Mouse (Mus musculus) layer of hippocampus, adult 18-20 months (tissue): ENCODE data around the gene Arid4a. TPM values are rescaled to one million over a fixed set of nuclear protein-coding genes. Genes with fewer than 3 reads are reported as not detected.
"Not testable (repeated sequence)": the region's sequence is repeated elsewhere in the genome, so short reads cannot be mapped to it uniquely, and the experiment has no call there.

Source experiments
- DNase-seq, 2 experiments: peaks; one replicate each; pipeline ENCODE4 v3.0.0; 2022; ENCODE audit warnings: low spot score in 2 of 2
- total RNA-seq, 2 experiments: library from RNA; stranded (reverse); gene quantifications; 2 replicates each; pipeline ENCODE4 v1.2.3; 2021

Gene Arid4a
- total RNA-seq, 2 experiments from 2014 or later: 40.9 to 44.2 TPM

- no peak for DNase-seq
These were observed 886 bp upstream of the Arid4a start for GRCm38 (mm10) chr12:71014845-71015362.

DNA sequence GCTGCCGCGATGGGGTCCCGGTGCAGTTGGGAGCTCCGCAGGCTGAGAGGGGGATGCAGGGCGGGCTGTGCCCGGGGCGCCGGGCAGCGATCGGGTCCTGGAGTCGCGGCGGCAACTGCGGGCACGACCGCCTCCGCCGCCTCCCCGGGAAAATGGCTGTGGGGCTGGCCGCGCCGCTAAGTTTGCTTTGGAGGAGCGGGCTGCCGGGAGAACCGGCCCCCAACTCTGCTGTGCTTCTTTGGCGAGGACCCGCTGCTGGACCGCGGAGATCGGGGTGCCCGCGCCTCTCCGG, 367 bp downstream of the Arid4a start:
- no peak for DNase-seq

DNA sequence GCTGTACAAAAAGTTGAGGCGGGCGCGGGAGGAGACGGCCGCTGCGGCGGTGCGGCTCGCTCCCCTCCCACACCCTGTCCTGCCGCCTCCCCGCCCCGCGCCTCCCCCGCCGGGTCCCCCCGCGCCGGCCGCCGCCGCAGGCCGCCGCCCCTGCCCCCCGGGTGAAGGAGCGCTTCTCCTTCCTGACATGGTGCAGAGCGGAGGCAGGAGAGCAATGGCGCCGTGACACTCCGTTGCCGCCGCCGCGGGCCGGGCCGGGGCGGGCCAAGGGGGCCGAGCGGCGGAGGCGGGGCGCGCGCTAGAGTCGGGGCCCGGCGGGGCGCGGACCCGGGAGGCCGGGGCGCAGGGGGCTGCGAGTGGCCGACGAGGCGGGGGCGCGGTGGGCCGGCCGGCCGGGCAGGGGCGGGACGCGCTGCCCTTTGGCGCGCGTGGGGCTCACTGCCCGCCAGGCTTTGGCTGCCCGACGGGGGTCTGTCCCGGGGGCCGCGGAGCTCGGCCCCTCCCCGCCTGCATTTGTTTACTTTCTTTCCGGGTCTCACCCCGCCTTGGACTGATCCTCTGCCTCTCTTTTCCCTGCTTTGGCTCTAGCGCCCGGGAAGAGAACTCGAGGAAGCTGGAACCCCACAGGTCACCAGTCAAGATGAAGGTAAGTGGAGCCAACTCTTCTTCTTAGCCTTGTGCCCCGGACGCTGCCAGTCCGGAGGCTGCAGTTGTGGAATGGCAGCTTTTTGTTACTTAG, 882 bp downstream of the Arid4a start:
- no peak for DNase-seq

DNA sequence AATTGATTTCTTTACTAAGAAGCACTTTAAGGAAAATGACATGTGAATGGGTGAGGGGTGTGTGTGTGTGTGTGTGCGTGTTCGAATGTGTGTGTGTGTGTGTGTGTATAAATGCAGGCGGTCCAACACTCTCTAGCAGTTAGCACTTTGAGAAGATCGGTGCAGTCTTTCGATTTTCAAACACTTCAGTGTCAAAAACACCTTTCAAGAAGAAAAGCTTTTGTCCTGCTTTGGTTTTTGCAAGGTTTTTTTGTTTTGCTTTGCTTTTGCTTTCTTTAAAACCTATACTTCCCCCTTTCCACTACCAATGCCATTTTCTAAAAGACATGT, 1.4 kb downstream of the Arid4a start:
- no peak for DNase-seq

DNA sequence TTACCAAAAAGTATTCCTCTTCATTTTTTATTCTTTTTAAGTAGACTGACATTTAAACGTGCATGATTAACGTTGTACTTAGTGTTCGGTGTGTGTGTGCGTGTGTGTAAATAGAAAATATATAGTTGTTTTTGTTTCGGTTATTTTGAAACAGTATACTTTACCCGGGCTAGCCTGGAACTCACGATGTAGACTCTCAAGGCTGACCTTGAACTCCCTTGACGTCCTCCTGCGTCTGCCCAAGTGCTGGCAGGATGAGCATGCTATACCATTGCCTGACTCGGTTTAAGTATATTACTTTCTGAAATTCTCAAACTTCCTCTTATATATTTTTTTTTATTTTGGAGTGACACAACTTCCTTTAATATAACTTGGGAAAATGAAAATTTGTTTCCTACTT, 2.0 kb downstream of the Arid4a start:
- no peak for DNase-seq

DNA sequence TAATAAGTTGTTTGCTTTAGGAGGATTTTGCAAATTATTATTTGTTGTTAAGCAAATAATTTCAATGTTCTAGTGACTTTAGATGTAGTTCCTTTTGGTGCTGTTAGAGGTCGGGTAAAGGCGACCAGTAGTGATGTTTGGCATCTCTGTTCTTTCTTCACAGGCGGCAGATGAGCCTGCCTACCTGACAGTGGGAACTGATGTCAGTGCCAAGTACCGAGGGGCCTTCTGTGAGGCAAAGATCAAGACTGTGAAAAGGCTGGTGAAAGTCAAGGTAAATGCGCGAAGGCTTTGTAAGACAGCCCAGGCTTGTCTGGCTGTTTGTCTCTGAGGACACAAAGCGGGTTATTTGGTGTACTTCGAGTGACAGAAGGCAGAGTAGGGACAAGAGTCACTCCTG, 3.4 kb downstream of the Arid4a start:
- no peak for DNase-seq

- no peak for DNase-seq
These were observed 8.6 kb downstream of the Arid4a start for GRCm38 (mm10) chr12:71024411-71024810.

DNA sequence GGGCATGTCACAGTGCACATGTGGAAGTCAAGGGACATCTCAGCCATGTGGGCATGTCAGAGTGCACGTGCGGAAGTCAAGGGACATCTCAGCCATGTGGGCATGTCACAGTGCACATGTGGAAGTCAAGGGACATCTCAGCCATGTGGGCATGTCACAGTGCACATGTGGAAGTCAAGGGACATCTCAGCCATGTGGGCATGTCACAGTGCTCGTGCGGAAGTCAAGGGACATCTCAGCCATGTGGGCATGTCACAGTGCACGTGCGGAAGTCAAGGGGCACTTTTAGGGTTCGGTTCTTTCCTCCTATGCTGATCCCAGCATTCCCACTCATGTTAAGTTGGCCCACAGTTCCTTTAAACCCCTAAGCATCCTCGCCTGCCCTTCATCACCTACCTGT, 12.5 kb downstream of the Arid4a start:
- not testable (repeated sequence) for DNase-seq

GRCm38 (mm10) chr12:71030260-71030659, 14.5 kb downstream of the Arid4a start:
- DNase-seq: no peak

- no peak for DNase-seq
These were observed 14.9 kb downstream of the Arid4a start for GRCm38 (mm10) chr12:71030722-71031121.

- no peak for DNase-seq
These were observed 20.0 kb downstream of the Arid4a start for GRCm38 (mm10) chr12:71035826-71036225.

GRCm38 (mm10) chr12:71036729-71037404, 21.1 kb downstream of the Arid4a start:
- no peak for DNase-seq

DNA sequence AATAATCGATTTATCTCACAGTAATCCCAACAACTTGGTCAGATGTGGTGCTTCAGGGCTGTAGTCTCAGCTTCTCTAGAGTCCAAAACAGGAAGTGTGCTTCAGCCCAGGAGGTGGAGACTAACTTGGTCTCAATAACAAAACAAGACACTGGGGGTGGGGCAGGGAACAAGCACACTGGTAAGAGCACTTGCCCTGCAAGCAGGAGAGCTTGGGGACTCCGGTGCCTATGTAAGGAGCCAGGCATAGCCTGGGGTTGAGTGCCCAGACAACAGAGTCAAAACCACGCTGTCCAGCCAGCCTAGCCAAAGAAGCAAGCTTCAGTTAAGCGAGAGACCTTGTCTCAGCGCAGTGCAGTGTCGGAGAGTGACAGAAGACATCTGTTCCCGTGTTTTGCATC, 24.7 kb downstream of the Arid4a start:
- DNase-seq: no peak

DNA sequence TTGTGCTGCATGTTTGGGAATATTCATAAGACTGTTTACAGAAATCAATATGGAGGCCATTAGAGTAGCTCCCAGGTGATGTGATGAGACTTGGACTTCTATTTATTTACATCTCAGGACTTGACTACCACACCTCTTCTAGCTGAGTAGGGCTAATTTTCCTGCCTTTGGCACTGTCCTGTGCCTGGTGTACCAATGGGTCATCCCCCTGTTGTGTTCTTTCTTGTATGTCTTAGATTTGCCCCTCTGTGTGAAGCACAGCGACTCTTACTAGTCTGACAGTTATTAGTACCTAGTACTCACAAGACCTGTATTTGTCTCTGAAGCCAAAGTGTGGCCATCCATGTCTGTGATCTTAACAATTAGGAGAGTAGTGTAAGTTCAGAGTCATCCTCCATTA, 26.7 kb downstream of the Arid4a start:
- DNase-seq: no peak

- no peak for DNase-seq
These were observed 27.8 kb downstream of the Arid4a start for GRCm38 (mm10) chr12:71043571-71043970.

GRCm38 (mm10) chr12:71044488-71044887, 28.7 kb downstream of the Arid4a start:
- no peak for DNase-seq

- DNase-seq: no peak
These were observed 30.7 kb downstream of the Arid4a start for GRCm38 (mm10) chr12:71046501-71046900.

- DNase-seq: no peak
These were observed 31.8 kb downstream of the Arid4a start for GRCm38 (mm10) chr12:71047473-71048078.

DNA sequence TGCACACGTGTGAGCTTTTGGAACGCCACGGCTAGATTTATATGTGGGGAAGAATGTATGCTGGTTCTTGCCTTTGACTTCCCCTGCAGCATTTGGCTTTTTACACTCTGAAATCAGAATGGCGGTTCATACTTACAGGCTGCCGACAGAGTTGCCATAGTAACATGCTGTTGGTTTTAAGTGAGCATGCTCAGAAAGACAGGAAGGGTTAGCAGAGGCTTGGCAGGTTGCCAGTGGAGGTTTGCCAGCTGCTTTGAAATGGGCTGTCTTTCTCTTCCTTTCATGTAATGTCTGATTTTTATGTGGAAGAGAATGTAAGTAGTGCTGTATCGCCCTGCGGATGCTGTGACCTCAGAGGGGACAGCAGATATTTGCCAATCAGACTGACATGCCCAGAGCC, 32.3 kb downstream of the Arid4a start:
- peak; percentile 92 to 99 for DNase-seq

GRCm38 (mm10) chr12:71048561-71048960, 32.8 kb downstream of the Arid4a start:
- DNase-seq: no peak

GRCm38 (mm10) chr12:71049596-71050265, 33.9 kb downstream of the Arid4a start:
- peak; percentile 20 to 54 for DNase-seq

GRCm38 (mm10) chr12:71051079-71051478, 35.3 kb downstream of the Arid4a start:
- DNase-seq: peak in 1 of 2 experiments; percentile 33
